In the genomic region with DNA sequence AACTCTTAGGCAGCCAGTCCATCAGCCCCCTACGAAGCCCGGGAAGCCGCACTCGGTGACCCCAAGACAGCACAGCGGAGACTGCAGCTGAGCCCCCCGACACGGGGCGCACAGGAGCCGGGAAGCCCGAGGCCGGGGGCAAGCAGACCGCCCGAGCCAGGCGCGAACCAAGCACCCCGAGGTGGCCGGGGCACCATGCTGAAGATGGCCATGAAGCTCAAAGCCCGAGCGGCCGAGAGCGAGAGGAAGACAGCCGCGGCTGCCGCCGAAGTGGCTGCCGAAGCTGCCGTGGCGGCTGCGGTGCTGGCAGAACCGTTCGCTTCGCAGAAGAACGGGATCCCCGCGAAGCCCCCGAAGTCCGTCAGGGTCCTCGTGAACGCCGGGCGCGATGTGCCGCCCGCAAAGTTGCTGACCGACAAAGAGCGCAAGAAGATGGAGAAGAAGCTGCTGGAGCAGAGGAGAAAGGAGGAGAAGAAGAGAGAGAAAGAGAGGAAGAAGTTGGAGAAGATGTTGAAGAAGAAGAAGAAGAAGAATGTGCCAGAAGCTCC, we compare ENCODE assay signal across 8 mouse cellular contexts. TPM values are rescaled to one million over a fixed set of nuclear protein-coding genes. Genes with fewer than 3 reads are reported as not detected.
DNase-seq lines count a peak whose midpoint lies in the region; ATAC-seq and TF ChIP-seq lines count a peak whose summit lies in the region.

No protein-coding gene starts in this region.

- no peak for TF ChIP-seq CTCF in E14TG2a.4 (conservative IDR thresholded peaks at IDR 0.05; ENCODE audit: low read length)
- no peak for TF ChIP-seq CTCF in olfactory bulb, adult 2 months (IDR thresholded peaks at IDR 0.05; ENCODE audit: insufficient read depth, low read depth, low read length)

- H3K9ac ChIP-seq in heart, embryonic 11.5 days (ENCODE audit: low read depth, low read length): peak overlapping the region; percentile 70
- peak overlapping the region; percentile 100 for H3K9ac ChIP-seq in embryonic facial prominence, embryonic 14.5 days (ENCODE audit: low read depth, low read length)

- ATAC-seq in heart, embryonic 11.5 days (replicated peaks; ENCODE audit: insufficient number of reproducible peaks, low FRiP score, low TSS enrichment): no peak
- ATAC-seq in embryonic facial prominence, embryonic 14.5 days (ENCODE audit: low read depth): no peak
- no peak for ATAC-seq in megakaryocyte progenitor cell, adult 5-6 weeks (replicated peaks; ENCODE audit: poor library complexity)

- H3K9me3 ChIP-seq in heart, embryonic 11.5 days (replicated peaks; ENCODE audit: control insufficient read depth, low read length): no peaks in the 10 kb centered on the region
- H3K9me3 ChIP-seq in E14TG2a.4 (ENCODE audit: low read length): no peaks in the 10 kb centered on the region
- 0 out of 2 replicates have a peak, but pooled peaks cover 5% of the 10 kb centered on the region for H3K9me3 ChIP-seq in embryonic facial prominence, embryonic 14.5 days (ENCODE audit: control insufficient read depth, low read length)
- 0 out of 2 replicates have a peak, but pooled peaks cover 3% of the 10 kb centered on the region for H3K9me3 ChIP-seq in limb, embryonic 10.5 days (replicated peaks)

- DNase-seq in heart, postnatal 4 days: no peak
- no peak for DNase-seq in embryonic facial prominence, embryonic 14.5 days (ENCODE audit: low spot score)
- DNase-seq in limb, embryonic 10.5 days (ENCODE audit: low spot score): no peak
- no peak for DNase-seq in frontal cortex, postnatal 10 days (ENCODE audit: low spot score in 2 of 2)

- H3K4me2 ChIP-seq in heart, embryonic 11.5 days: peak overlapping the region; percentile 82
- H3K4me2 ChIP-seq in embryonic facial prominence, embryonic 14.5 days (ENCODE audit: low read depth, low read length): peak overlapping the region; percentile 58

- WGBS in heart, embryonic 11.5 days (ENCODE audit: insufficient replicate concordance): 62% methylated on average over 46 of the region's 46 CpGs
- WGBS in embryonic facial prominence, embryonic 14.5 days: 48% methylated on average over 46 of the region's 46 CpGs
- 45% methylated on average over 46 of the region's 46 CpGs for WGBS in limb, embryonic 10.5 days
- WGBS in olfactory bulb, adult 2 months: 47% methylated on average over 46 of the region's 46 CpGs

- peaks cover 21% of the 10 kb centered on the region for H3K4me1 ChIP-seq in heart, embryonic 11.5 days (ENCODE audit: control insufficient read depth, insufficient read depth, low read length)
- peaks cover 38% of the 10 kb centered on the region for H3K4me1 ChIP-seq in E14TG2a.4 (replicated peaks; ENCODE audit: low read depth, low read length)
- H3K4me1 ChIP-seq in embryonic facial prominence, embryonic 14.5 days (ENCODE audit: control insufficient read depth, insufficient read depth, low read length): peaks cover 16% of the 10 kb centered on the region
- H3K4me1 ChIP-seq in limb, embryonic 10.5 days: peaks cover 36% of the 10 kb centered on the region
- peaks cover 12% of the 10 kb centered on the region for H3K4me1 ChIP-seq in olfactory bulb, adult 2 months (ENCODE audit: control insufficient read depth, insufficient read depth, low read length)

- no peaks in the 10 kb centered on the region for H3K27me3 ChIP-seq in heart, embryonic 11.5 days (ENCODE audit: control insufficient read depth, insufficient read depth, low read length)
- peaks cover 53% of the 10 kb centered on the region for H3K27me3 ChIP-seq in E14TG2a.4 (ENCODE audit: insufficient read depth, low read length)
- H3K27me3 ChIP-seq in embryonic facial prominence, embryonic 14.5 days (replicated peaks; ENCODE audit: control insufficient read depth, insufficient read depth, low read length): no peaks in the 10 kb centered on the region
- H3K27me3 ChIP-seq in limb, embryonic 10.5 days (ENCODE audit: low read depth, poor library complexity, severe bottlenecking): no peaks in the 10 kb centered on the region

- no peak for TF ChIP-seq POLR2A in olfactory bulb, adult 2 months (IDR thresholded peaks at IDR 0.05; ENCODE audit: insufficient read depth, low read depth, low read length)

- H3K36me3 ChIP-seq in heart, embryonic 11.5 days (ENCODE audit: control insufficient read depth, insufficient read depth, low read length): no peaks in the 10 kb centered on the region
- peaks cover 10% of the 10 kb centered on the region for H3K36me3 ChIP-seq in E14TG2a.4 (ENCODE audit: insufficient read depth, low read length)
- H3K36me3 ChIP-seq in embryonic facial prominence, embryonic 14.5 days (ENCODE audit: control insufficient read depth, insufficient read depth, low read length): 0 out of 2 replicates have a peak, but pooled peaks cover 8% of the 10 kb centered on the region
- H3K36me3 ChIP-seq in limb, embryonic 10.5 days: peaks cover 13% of the 10 kb centered on the region; the same call in 1 of the 2 replicates

- no peak overlapping the region for H3K27ac ChIP-seq in heart, embryonic 11.5 days (ENCODE audit: low read depth, low read length)
- peak overlapping the region; percentile 98 for H3K27ac ChIP-seq in embryonic facial prominence, embryonic 14.5 days (replicated peaks; ENCODE audit: low read depth, low read length)
- H3K27ac ChIP-seq in limb, embryonic 10.5 days: peak overlapping the region; percentile 100
- H3K27ac ChIP-seq in olfactory bulb, adult 2 months (ENCODE audit: insufficient read depth, low read depth, low read length): no peak overlapping the region

- peak overlapping the region; percentile 97 for H3K4me3 ChIP-seq in heart, embryonic 11.5 days (ENCODE audit: low read depth, low read length)
- H3K4me3 ChIP-seq in E14TG2a.4 (replicated peaks; ENCODE audit: low read length): peak overlapping the region; percentile 86
- H3K4me3 ChIP-seq in embryonic facial prominence, embryonic 14.5 days (ENCODE audit: low read depth, low read length): peak overlapping the region; percentile 95
- H3K4me3 ChIP-seq in limb, embryonic 10.5 days: peak overlapping the region; percentile 98
- H3K4me3 ChIP-seq in olfactory bulb, adult 2 months (ENCODE audit: insufficient read depth, low read depth, low read length): peak overlapping the region; percentile 97

RNA-seq across cellular contexts. Expression of gene Gm20721, which starts 18.1 kb away (rescaled TPM):
- 5.6 and 8.6 TPM in 2 replicates for polyA plus RNA-seq in heart, embryonic 11.5 days (2014; fragmentation: Nextera tagmentation; extraction: Ambion mirVana)
- total RNA-seq in heart, postnatal 4 days (2021): 1 to 10 TPM; 2.2 to 3.4 TPM
- 15.1 and 18.1 TPM in 2 replicates for polyA plus RNA-seq in embryonic facial prominence, embryonic 14.5 days (2014; fragmentation: Nextera tagmentation; extraction: Ambion mirVana)
- 14.9 and 15.2 TPM in 2 replicates for polyA plus RNA-seq in limb, embryonic 10.5 days (2016; fragmentation: Nextera tagmentation; extraction: Ambion mirVana)
- not detected in 2 replicates for polyA plus RNA-seq in olfactory bulb, adult 2 months (2012; ENCODE audit: insufficient read depth, insufficient read length, low replicate concordance, missing spikeins)
- total RNA-seq in megakaryocyte progenitor cell, adult 5-6 weeks (2015): 0.12 TPM in 1 of 2 replicates, not detected in the other
- 3.1 and 3.3 TPM in 2 replicates for total RNA-seq in megakaryocyte progenitor cell, adult 5-6 weeks (2017)

RNA-seq across cellular contexts. Expression of gene Gnas, which starts 44.3 kb away (rescaled TPM):
- 1,095 and 1,127 TPM in 2 replicates for polyA plus RNA-seq in heart, embryonic 11.5 days (2014; fragmentation: Nextera tagmentation; extraction: Ambion mirVana)
- total RNA-seq in heart, postnatal 4 days (2021): 1,000 to 10,000 TPM; 1,794 to 1,822 TPM
- 2,600 and 2,666 TPM in 2 replicates for polyA plus RNA-seq in embryonic facial prominence, embryonic 14.5 days (2014; fragmentation: Nextera tagmentation; extraction: Ambion mirVana)
- 1,045 and 1,269 TPM in 2 replicates for polyA plus RNA-seq in limb, embryonic 10.5 days (2016; fragmentation: Nextera tagmentation; extraction: Ambion mirVana)
- 195 and 698 TPM in 2 replicates for polyA plus RNA-seq in olfactory bulb, adult 2 months (2012; ENCODE audit: insufficient read depth, insufficient read length, low replicate concordance, missing spikeins)
- total RNA-seq in megakaryocyte progenitor cell, adult 5-6 weeks (2015): 564 and 566 TPM in 2 replicates
- 218 and 221 TPM in 2 replicates for total RNA-seq in megakaryocyte progenitor cell, adult 5-6 weeks (2017)

Comparison
In these comparisons a context has a peak if more than half of its experiments do, and no peak if none do; other contexts are left out.
1. H3K27ac ChIP-seq: peak in embryonic facial prominence, embryonic 14.5 days (single experiment) and limb, embryonic 10.5 days (single experiment); none in heart, embryonic 11.5 days (single experiment) and olfactory bulb, adult 2 months (single experiment).
2. Peak in every context shown above with its lines, with median percentiles within 50 percentile points of each other: H3K4me3 ChIP-seq.